Mouse (Mus musculus) limb, embryonic 14.5 days (tissue): ENCODE results near the gene Capn15. TPM values are rescaled to one million over a fixed set of nuclear protein-coding genes. Genes with fewer than 3 reads are reported as not detected.

ENCODE experiments used
- ATAC-seq: fragments of 200-750 bp; cut with Nextera tagmentation; 2 replicates; pipeline ENCODE4 v1.8.0; 2017; ENCODE audit warnings: low read depth, moderate number of reproducible peaks, moderate TSS enrichment; ENCODE audit not compliant: low FRiP score
- DNase-seq: peaks from one replicate; pipeline ENCODE4 v3.0.0-alpha.2; 2015; ENCODE audit warnings: low spot score
- H3K27ac ChIP-seq: fragments of 300-500 bp; sonication (generic); replicated peaks from 2 replicates; pipeline ENCODE4 v1.5.1; 2014; ENCODE audit warnings: low read depth, mild to moderate bottlenecking, low read length, moderate library complexity, mixed read lengths
- H3K27me3 ChIP-seq: fragments of 300-500 bp; sonication (generic); 2 replicates; pipeline ENCODE4 v1.6.1; 2014; ENCODE audit warnings: low read length, mixed read lengths; ENCODE audit not compliant: control insufficient read depth, insufficient read depth
- H3K36me3 ChIP-seq: fragments of 300-500 bp; sonication (generic); 2 replicates; pipeline ENCODE4 v1.6.1; 2014; ENCODE audit warnings: mild to moderate bottlenecking, low read length, moderate library complexity, mixed read lengths; ENCODE audit not compliant: control insufficient read depth, insufficient read depth
- H3K4me1 ChIP-seq: fragments of 300-500 bp; sonication (generic); 2 replicates; pipeline ENCODE4 v1.6.1; 2014; ENCODE audit warnings: antibody characterized with exemption, low read length, mixed read lengths; ENCODE audit not compliant: control insufficient read depth, insufficient read depth
- H3K4me2 ChIP-seq: fragments of 300-500 bp; sonication (generic); replicated peaks from 2 replicates; pipeline ENCODE4 v1.6.1; 2014; ENCODE audit warnings: low read depth, mild to moderate bottlenecking, low read length, moderate library complexity; ENCODE audit not compliant: severe bottlenecking
- H3K4me3 ChIP-seq: fragments of 300-500 bp; sonication (generic); replicated peaks from 2 replicates; pipeline ENCODE4 v1.5.1; 2014; ENCODE audit warnings: low read length
- H3K9ac ChIP-seq: fragments of 300-500 bp; sonication (generic); 2 replicates; pipeline ENCODE4 v1.6.1; 2014; ENCODE audit warnings: mild to moderate bottlenecking, low read depth, low read length, moderate library complexity; ENCODE audit not compliant: severe bottlenecking
- H3K9me3 ChIP-seq: fragments of 300-500 bp; sonication (generic); 2 replicates; pipeline ENCODE4 v1.6.1; 2016; ENCODE audit warnings: low read length; ENCODE audit not compliant: control insufficient read depth
- POLR2A ChIP-seq: fragments of 200-500 bp; IDR thresholded peaks from 2 replicates; pipeline ENCODE4 v1.8.0; 2012; ENCODE audit warnings: inconsistent platforms, mild to moderate bottlenecking, moderate library complexity, borderline replicate concordance; ENCODE audit not compliant: insufficient read depth, insufficient read length; ENCODE audit errors: extremely low read depth
- WGBS: fragments of 180-500 bp; shearing (Covaris S2); extraction: QIAGEN DNeasy Blood & Tissue Kit; methylation state at CpG from one replicate; pipeline ENCODE4 v1.1.7; 2014; 5-methylcytosine and 5-hydroxymethylcytosine counted together
- polyA plus RNA-seq, 2 experiments: library from polyadenylated mRNA; depleted of rRNA in 1 of 2; stranded (reverse) in 1 of 2; unstranded in 1 of 2; fragments of >200 nt; fragmentation: Nextera tagmentation in 1 of 2; extraction: Ambion mirVana in 1 of 2; gene quantifications; 2 replicates each; pipeline versions ENCODE4 v1.2.1 to v1.2.3; 2012 to 2014

Gene Capn15
- polyA plus RNA-seq, 2 experiments, result 31.0 to 50.1 TPM

- 88% methylated on average over 8 of the region's 8 CpGs for WGBS
- H3K4me1 ChIP-seq, result no peaks in the 10 kb centered on the region
- TF ChIP-seq POLR2A, result no peak
Observed at GRCm38 (mm10) chr17:26023966-26024365, 38.4 kb upstream of the Capn15 start.

GRCm38 (mm10) chr17:26023181-26023580 is 37.6 kb upstream of the Capn15 start:
- WGBS, result 85% methylated on average over 5 of the region's 5 CpGs
- Histone ChIP-seq H3K27ac (no peak overlapping the region), H3K9me3 (no peaks in the 10 kb centered on the region), H3K36me3 (peaks cover 41% of the 10 kb centered on the region), H3K4me3 (no peak overlapping the region), H3K9ac (no peak overlapping the region), H3K4me1 (no peaks in the 10 kb centered on the region), H3K27me3 (no peaks in the 10 kb centered on the region), H3K4me2 (no peak overlapping the region)
- no peak for ATAC-seq
- no peak for TF ChIP-seq POLR2A
- no peak for DNase-seq

More at GRCm38 (mm10) chr17:26023966-26024365, 38.4 kb upstream of the Capn15 start:
- no peak for ATAC-seq
- no peaks in the 10 kb centered on the region for H3K9me3 ChIP-seq
- H3K27me3 ChIP-seq, result no peaks in the 10 kb centered on the region
- H3K36me3 ChIP-seq, result peaks cover 35% of the 10 kb centered on the region
- no peak for DNase-seq
- no peak overlapping the region for H3K9ac ChIP-seq
- no peak overlapping the region for H3K4me3 ChIP-seq
- no peak overlapping the region for H3K27ac ChIP-seq
- H3K4me2 ChIP-seq, result no peak overlapping the region

- DNase-seq, result no peak
- Histone ChIP-seq H3K36me3 (peaks cover 40% of the 10 kb centered on the region), H3K27me3 (no peaks in the 10 kb centered on the region), H3K4me3 (no peak overlapping the region), H3K4me2 (no peak overlapping the region), H3K9me3 (no peaks in the 10 kb centered on the region), H3K27ac (no peak overlapping the region), H3K9ac (peak overlapping the region; percentile 28; the same call in 1 of the 2 replicates), H3K4me1 (no peaks in the 10 kb centered on the region)
- no peak for ATAC-seq
- 66% methylated on average over 9 of the region's 9 CpGs for WGBS
- TF ChIP-seq POLR2A, result no peak
Observed at GRCm38 (mm10) chr17:26021728-26022341, 36.2 kb upstream of the Capn15 start.

- Histone ChIP-seq H3K9me3 (no peaks in the 10 kb centered on the region), H3K27me3 (no peaks in the 10 kb centered on the region), H3K4me3 (no peak overlapping the region), H3K4me1 (no peaks in the 10 kb centered on the region), H3K36me3 (peaks cover 37% of the 10 kb centered on the region), H3K4me2 (no peak overlapping the region), H3K9ac (no peak overlapping the region), H3K27ac (no peak overlapping the region)
- ATAC-seq, result no peak
- TF ChIP-seq POLR2A, result no peak
- WGBS, result 90% methylated on average over 7 of the region's 7 CpGs
- no peak for DNase-seq
Observed at GRCm38 (mm10) chr17:26020848-26021347, 35.3 kb upstream of the Capn15 start.

DNA sequence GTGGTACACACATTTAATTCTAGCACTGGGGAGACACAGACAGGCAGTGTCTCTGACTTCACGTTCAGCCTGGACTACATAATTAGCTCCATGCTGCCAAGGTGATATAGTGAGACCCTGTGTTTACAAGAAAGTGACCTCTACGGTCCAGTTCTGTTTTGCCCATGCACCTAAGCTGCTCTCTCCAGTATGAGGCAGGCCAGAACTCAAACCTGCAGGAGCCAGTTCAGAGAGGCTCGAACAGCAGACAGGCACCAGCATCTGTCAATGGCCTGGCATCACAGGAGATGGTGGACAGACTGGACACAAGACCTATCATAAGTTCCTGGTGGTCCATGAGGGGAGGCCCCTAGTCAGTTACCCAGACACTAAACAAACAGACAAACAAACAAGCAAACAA is 32.8 kb upstream of the Capn15 start:
- DNase-seq, result no peak
- WGBS, result 68% methylated on average over 3 of the region's 3 CpGs
- Histone ChIP-seq H3K4me1 (no peaks in the 10 kb centered on the region), H3K4me2 (no peak overlapping the region), H3K9me3 (no peaks in the 10 kb centered on the region), H3K27ac (no peak overlapping the region), H3K9ac (no peak overlapping the region), H3K4me3 (no peak overlapping the region), H3K27me3 (no peaks in the 10 kb centered on the region), H3K36me3 (peaks cover 43% of the 10 kb centered on the region)
- no peak for TF ChIP-seq POLR2A
- ATAC-seq, result no peak

GRCm38 (mm10) chr17:26017949-26018348 is 32.4 kb upstream of the Capn15 start:
- Histone ChIP-seq H3K9ac (no peak overlapping the region), H3K4me1 (no peaks in the 10 kb centered on the region), H3K27ac (no peak overlapping the region), H3K9me3 (no peaks in the 10 kb centered on the region), H3K27me3 (no peaks in the 10 kb centered on the region), H3K4me3 (no peak overlapping the region), H3K36me3 (peaks cover 44% of the 10 kb centered on the region), H3K4me2 (no peak overlapping the region)
- no peak for TF ChIP-seq POLR2A
- no peak for ATAC-seq
- DNase-seq, result no peak
- WGBS, result 80% methylated on average over 5 of the region's 5 CpGs
